Mouse (Mus musculus) E14TG2a.4 (cell line): ENCODE results near the gene Elk4.

Experiments used
- CTCF ChIP-seq: conservative IDR thresholded peaks from 2 replicates; pipeline ENCODE4 v1.5.1; 2014; ENCODE audit warnings: low read length
- NANOG ChIP-seq: IDR thresholded peaks from 2 replicates; pipeline ENCODE4 v1.6.1; 2014; ENCODE audit warnings: borderline replicate concordance, low read length, mixed read lengths
- POU5F1 ChIP-seq: IDR thresholded peaks from 2 replicates; pipeline ENCODE4 v1.6.1; 2014; ENCODE audit warnings: low read length, borderline replicate concordance

GRCm38 (mm10) chr1:132003817-132004216 lies 3.6 kb upstream of the Elk4 start:
- TF ChIP-seq CTCF: no peak
- no peak for TF ChIP-seq NANOG
- no peak for TF ChIP-seq POU5F1
